Mouse (Mus musculus): ENCODE results near the gene Ccne1.

Gene Ccne1

DNA sequence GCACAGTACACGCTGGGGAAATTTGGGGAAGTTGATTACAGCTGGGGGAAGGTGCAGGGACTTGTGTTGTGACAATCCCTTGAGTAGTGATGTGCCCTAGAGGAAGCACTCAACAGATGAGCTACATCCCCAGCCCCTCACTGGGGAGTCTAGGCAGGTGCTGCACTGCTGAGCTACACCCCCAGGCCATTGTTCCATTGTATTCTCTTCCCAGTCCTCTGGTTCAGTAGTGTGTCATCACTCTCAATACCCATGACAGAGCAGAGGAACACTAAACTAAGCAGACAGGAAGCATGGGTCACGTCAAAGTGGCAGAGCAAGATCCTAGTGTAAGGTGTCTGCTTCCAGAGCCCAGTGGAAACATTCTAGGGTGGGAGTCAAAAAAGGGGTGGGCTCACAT lies 14.2 kb downstream of the Ccne1 start:
- DNase-seq, result no peak

- no peak for DNase-seq
Measured at GRCm38 (mm10) chr7:38089930-38090675, 17.2 kb downstream of the Ccne1 start.

DNA sequence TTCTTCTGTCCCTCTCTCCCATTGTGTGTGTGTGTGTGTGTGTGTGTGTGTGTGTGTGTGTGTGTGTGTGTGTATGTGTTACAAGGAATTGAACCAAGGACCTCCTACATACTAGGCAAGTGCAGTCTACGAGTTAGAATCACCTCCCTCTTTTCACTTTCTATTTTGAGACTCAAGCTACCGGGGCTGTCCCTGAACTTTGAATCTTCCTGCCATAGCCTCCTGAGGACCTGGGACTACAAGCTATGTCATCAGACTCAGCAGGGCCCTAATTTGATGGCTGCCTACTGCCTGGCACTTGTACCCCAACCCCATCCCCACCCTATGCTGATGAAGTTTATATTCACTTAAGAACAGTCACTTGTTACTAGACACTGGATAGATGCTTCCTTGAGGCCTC lies 18.9 kb downstream of the Ccne1 start:
- DNase-seq, result no peak

DNA sequence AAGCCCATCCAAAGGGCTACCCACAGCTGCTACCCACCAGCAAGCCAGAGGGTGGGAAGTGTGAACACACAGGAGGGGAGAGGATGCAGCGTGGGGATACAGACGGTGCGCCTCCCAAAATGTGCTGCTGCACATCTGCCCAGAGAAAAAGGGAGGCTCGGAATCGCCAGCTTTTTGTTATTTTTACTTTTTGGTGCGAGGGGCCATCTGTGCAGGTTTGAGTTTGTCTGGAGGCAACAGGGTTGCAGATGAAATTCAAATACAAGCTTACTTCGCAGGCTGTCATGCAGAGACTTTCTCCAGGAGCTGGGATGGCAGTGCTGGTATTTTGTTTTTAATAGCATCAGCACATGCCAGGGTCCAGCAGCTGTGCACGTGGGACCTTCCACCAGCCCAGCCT lies 19.5 kb downstream of the Ccne1 start:
- no peak for DNase-seq

DNA sequence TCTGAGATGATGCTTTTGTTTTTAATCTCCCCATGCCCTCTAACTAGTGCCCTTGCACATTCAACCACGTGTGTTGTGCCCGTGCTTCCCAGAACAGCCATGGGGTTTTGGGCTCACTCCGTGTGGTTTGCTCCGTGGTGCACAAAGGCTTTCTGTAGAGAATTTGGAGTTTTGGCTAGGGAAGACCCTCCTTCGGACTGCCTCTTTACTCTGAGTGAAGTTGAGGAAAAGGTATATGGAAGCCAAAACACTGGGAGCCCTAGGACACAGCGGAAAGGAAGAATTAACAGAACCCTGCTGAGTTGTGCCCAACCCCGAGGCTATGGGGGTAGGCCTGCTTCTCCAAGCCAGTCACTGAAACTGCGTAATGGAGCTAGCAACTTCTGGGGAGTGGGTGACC lies 20.9 kb downstream of the Ccne1 start:
- DNase-seq, result no peak

DNA sequence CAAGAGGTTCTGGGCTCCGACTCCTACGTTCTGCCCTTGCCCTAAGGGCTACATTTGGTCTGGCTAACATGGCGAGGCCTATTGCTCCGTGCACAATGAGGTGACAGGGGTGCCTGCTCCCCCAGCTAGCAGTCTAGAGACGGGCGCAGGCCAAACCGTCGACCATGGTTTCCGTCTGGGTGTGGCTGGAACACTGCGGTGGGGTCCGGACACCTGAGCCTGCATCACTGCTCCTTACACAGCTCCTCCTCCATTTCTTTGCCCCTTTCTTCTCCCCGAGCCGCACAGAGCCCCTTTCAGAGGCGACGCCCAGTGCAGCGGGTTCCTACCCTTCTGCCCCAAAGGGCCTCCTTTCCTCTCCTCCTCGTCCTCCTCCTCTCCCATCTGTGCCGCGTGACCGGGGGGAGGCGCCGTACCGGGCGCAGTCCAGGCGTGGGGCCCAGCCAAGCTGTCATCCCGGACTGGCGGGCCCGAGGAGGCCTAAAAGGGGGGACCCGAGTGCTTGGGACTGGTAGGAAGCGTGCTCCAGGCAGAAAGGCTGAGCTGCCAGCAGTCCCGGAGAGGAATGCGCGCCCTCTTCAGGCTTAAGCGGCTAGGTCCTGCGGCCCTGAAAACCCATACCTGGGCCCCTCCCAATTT lies 21.6 kb downstream of the Ccne1 start:
- peak; percentile 99 for DNase-seq

DNA sequence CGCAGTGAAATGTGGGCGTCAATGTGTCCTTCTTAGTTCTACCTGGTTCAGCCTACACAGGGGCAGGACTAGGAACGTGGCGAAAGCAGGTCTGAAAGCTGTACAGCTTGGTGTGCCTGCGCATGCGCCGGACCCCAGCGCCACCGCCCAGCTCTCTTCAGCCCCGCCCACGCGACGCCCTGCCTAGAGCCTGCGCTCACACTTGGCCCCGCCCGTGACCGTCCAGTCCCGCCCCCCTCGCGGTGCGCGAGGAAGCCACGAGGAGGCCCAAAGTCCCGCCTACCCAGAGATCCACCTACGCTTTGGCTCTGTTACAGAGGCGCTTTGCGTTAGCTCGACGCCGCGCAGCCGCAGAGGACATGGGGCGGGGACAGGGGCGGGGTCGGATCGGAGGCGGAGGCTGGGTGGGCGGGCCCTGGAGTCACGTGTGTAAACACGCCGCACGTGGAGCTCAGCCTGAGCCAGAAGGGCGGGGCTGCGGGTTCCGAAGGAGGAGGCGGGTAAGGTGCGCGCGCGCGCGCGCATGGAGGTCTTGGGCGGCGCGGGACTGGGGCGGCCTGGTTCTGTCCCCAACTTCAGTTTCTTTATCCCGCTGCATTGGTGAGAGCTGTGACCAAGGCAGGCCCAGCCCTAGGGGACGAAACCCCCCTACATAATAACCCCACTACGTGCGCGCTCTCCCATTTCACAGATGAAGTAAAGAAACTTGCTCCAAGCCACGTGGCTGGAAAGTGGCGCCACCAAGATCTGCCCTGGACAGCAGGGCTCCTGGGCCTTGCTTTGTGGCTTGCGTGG lies 22.4 kb downstream of the Ccne1 start:
- peak; percentile 100 for DNase-seq

GRCm38 (mm10) chr7:38082971-38083370 lies 24.4 kb downstream of the Ccne1 start:
- no peak for DNase-seq

DNA sequence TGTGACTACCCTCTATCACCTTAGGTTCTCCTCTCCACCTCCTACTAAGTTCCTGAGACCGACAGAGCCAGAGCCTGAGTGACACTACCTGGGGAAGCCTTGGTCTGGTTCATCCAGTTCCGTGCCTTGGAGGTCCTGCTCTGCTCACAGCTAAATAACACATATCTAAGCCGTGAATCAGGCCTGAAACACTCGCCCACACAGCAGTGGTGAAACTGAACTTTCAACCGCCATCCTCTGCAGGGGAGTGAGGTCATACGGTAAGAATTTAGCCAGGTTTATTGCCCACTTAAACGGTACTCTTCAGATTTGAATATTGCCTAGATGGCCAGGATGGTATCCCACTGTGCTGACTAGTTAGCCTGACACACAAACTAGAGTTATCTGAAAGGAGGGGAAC lies 30.1 kb downstream of the Ccne1 start:
- DNase-seq, result no peak

DNA sequence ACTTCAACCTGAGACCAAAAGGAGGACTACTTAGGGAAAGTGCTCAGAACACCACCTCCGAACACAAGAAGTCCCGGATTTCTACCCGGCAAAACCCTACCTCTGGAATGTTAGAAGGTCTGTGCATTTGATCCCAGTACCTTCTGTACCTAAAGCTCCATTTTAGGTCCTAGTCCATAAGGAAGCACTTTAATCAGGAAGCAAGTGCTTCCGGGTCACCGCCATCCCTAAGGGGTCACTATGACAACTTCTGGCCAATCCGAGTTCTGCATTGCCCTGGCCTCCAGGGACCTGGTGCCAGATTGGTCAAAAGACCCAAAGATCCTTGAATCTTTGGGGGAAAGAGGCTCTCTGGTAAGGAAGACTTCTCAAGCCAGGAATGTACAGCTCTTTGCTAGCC lies 31.8 kb downstream of the Ccne1 start:
- DNase-seq, result no peak

- no peak for DNase-seq
Measured at GRCm38 (mm10) chr7:38074920-38075319, 32.4 kb downstream of the Ccne1 start.

DNA sequence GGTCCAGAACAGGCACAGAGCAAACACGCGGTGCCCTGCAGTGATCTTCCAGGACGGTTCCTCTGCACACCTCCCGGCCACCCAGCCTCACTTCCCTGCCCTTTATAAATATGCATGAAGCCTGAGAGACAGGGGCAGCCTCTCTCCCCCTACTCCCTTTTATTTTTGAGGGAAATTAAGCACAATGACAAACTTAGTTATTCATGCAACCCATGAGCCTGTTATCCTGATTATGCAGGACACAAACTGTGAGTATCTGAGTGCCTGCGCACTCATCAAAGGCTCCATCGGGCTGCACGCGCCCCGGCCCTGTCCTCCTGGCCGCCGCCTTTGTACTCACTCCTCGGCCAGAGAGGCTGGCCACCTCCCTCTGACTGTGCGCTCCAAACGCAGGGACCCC lies 32.8 kb downstream of the Ccne1 start:
- DNase-seq, result no peak

- peak; percentile 93 for DNase-seq
Measured at GRCm38 (mm10) chr7:38073782-38074181, 33.6 kb downstream of the Ccne1 start.

- DNase-seq, result no peak
Measured at GRCm38 (mm10) chr7:38071065-38071464, 36.3 kb downstream of the Ccne1 start.

GRCm38 (mm10) chr7:38070663-38071062 lies 36.7 kb downstream of the Ccne1 start:
- DNase-seq, result peak; percentile 86

- DNase-seq, result no peak
Measured at GRCm38 (mm10) chr7:38064431-38064830, 42.9 kb downstream of the Ccne1 start.

- peak; percentile 99 for DNase-seq
Measured at GRCm38 (mm10) chr7:38061060-38061970, 46.0 kb downstream of the Ccne1 start.

DNA sequence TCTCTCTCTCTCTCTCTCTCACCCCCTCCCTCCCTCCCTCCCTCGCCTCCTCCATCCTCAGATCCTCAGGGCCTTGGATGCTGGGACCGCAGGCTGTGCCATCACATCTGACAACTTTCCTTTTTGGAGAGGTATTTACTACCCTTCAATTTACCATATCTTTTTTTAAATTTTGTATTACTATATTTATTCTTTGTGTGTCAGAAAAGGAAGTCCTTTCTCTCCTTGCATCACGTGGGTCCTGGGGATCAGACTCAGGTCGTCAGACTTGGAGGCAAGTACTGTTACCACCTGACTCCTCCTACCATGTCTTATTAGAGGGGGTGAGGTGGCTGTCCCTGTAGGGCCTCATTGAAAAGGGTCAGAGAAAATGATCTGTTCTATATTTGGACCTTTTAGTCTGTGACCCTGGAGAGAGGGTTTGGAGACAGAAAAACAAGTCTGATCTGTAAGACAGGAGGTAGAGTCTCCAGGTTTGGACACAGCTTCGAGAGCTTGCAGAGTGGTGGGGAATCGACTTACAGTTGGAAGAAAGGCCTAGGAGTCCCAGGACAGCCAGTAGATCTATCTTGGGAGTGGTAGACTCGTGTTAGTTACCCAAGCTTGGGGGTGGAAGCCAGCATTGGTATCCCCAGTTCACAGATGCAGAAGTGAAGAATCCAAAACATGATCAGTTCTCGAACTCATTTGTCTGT lies 47.6 kb downstream of the Ccne1 start:
- no peak for DNase-seq

DNA sequence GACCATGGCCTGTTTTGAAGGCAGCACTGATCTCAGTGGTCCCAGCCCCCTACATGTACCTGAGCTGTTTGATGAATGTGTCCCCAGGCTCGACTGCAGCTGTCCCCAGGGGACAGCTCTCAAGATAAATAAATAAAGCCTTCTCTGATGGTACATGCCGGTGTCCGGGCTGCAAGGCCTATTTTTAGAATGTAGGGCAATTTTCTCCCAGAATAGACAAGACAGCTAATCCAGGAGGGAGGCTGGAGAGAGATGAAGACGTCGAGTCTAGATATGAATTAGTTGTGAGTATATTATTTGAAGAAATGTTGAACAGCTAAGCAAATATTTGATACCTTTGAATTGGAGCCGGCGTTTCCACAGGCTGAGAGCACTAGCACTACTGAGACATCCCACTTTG lies 48.2 kb downstream of the Ccne1 start:
- peak; percentile 89 for DNase-seq

- DNase-seq, result no peak
Measured at GRCm38 (mm10) chr7:38055996-38056395, 51.3 kb downstream of the Ccne1 start.

- DNase-seq, result no peak
Measured at GRCm38 (mm10) chr7:38054246-38054645, 53.1 kb downstream of the Ccne1 start.
